Mouse (Mus musculus): Measurements from ENCODE around the gene Oprd1. TPM values are rescaled to one million over a fixed set of nuclear protein-coding genes. Genes with fewer than 3 reads are reported as not detected.
A peak's percentile ranks its signal among the peaks of the same experiment; 100 is the strongest.

Oprd1 gene
- total and polyA plus RNA-seq, 3 experiments, result 0.01 TPM; not detected in 2

DNA sequence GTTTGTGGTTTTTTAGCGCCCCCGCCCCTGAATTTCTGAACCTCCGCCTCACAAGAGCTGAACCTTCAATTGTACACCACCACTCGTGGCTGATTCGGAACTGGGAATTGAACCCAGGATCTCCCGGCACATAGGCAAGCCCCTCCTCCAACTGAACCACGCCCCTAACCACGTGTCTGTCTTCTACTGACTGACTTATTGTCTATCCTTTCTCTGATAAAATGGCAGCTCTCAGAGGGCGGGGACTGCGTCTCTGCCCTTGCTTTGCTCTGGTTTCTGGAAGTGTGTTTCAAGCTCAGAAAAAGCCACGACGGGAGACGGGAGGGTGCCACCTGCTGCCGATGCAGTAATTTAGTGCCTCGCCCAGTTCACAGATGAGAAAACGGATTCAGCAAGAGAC, 10.4 kb downstream of the Oprd1 start:
- Histone ChIP-seq H3K9me3 (replicated peaks; ENCODE audit: insufficient read depth, low read length) (no peaks in the 10 kb centered on the region), H3K4me1 (ENCODE audit: control insufficient read depth in 1 of 2, insufficient read depth in 2 of 2, low read length in 2 of 2) (peaks cover 7 to 9% of the 10 kb centered on the region in 2 experiments; a peak in 3 of 4 replicates), H3K79me2 (ENCODE audit: control insufficient read depth, insufficient read depth, low read length, poor library complexity) (no peaks in the 10 kb centered on the region), H3K36me3 (ENCODE audit: control insufficient read depth in 1 of 2, insufficient read depth in 2 of 2, low read length in 2 of 2) (peaks cover 0 to 2% of the 10 kb centered on the region in 2 experiments; a peak in 1 of 4 replicates), H3K27me3 (ENCODE audit: control insufficient read depth in 1 of 2, insufficient read depth in 2 of 2, low read length in 2 of 2) (peaks cover 0 to 4% of the 10 kb centered on the region in 2 experiments; a peak in 2 of 4 replicates), H3K4me3 (ENCODE audit: control insufficient read depth in 1 of 2, insufficient read depth in 1 of 2, low read depth in 2 of 2, low read length in 2 of 2) (no peak overlapping the region), H3K27ac (ENCODE audit: control insufficient read depth, low read depth, low read length) (no peak overlapping the region), H3K9ac (ENCODE audit: control insufficient read depth, low read depth, low read length, poor library complexity, severe bottlenecking) (no peak overlapping the region)
- peak; percentile 31; the same call in 1 of the 2 replicates for TF ChIP-seq USF1 (IDR thresholded peaks at IDR 0.05; ENCODE audit: low read depth, low read length)
- TF ChIP-seq E2F4 (IDR thresholded peaks at IDR 0.05; ENCODE audit: borderline replicate concordance, low read depth, low read length), result no peak
- no peak for DNase-seq (ENCODE audit: low read depth, low spot score)

- H3K79me2 ChIP-seq (ENCODE audit: control insufficient read depth, insufficient read depth, low read length, poor library complexity), result no peaks in the 10 kb centered on the region
- peaks cover 7 to 9% of the 10 kb centered on the region in 2 experiments; a peak in 3 of 4 replicates for H3K4me1 ChIP-seq (ENCODE audit: control insufficient read depth in 1 of 2, insufficient read depth in 2 of 2, low read length in 2 of 2)
- peaks cover 0 to 2% of the 10 kb centered on the region in 2 experiments; a peak in 1 of 4 replicates for H3K36me3 ChIP-seq (ENCODE audit: control insufficient read depth in 1 of 2, insufficient read depth in 2 of 2, low read length in 2 of 2)
- no peak overlapping the region for H3K4me3 ChIP-seq (ENCODE audit: control insufficient read depth in 1 of 2, insufficient read depth in 1 of 2, low read depth in 2 of 2, low read length in 2 of 2)
- no peaks in the 10 kb centered on the region for H3K9me3 ChIP-seq (replicated peaks; ENCODE audit: insufficient read depth, low read length)
- TF ChIP-seq ETS1 (IDR thresholded peaks at IDR 0.05; ENCODE audit: low read depth, low read length) (no peak), GABPA (IDR thresholded peaks at IDR 0.05; ENCODE audit: low read depth, low read length) (no peak), KAT2A (conservative IDR thresholded peaks at IDR 0.05; ENCODE audit: low read depth, low read length) (no peak), ZMIZ1 (IDR thresholded peaks at IDR 0.05; ENCODE audit: low read depth, low read length) (no peak)
- H3K27me3 ChIP-seq (ENCODE audit: control insufficient read depth in 1 of 2, insufficient read depth in 2 of 2, low read length in 2 of 2), result peaks cover 0 to 4% of the 10 kb centered on the region in 2 experiments; a peak in 2 of 4 replicates
- H3K27ac ChIP-seq (ENCODE audit: control insufficient read depth, low read depth, low read length), result no peak overlapping the region
- H3K9ac ChIP-seq (ENCODE audit: control insufficient read depth, low read depth, low read length, poor library complexity, severe bottlenecking), result no peak overlapping the region
- DNase-seq (ENCODE audit: low read depth, low spot score), result no peak
These were observed 10.9 kb downstream of the Oprd1 start for GRCm38 (mm10) chr4:132133381-132133780.

GRCm38 (mm10) chr4:132132297-132132696, 12.0 kb downstream of the Oprd1 start:
- peaks cover 0 to 4% of the 10 kb centered on the region in 2 experiments; a peak in 2 of 4 replicates for H3K27me3 ChIP-seq (ENCODE audit: control insufficient read depth in 1 of 2, insufficient read depth in 2 of 2, low read length in 2 of 2)
- TF ChIP-seq NELFE (IDR thresholded peaks at IDR 0.05; ENCODE audit: low read depth, low read length) (no peak), HCFC1 (IDR thresholded peaks at IDR 0.05; ENCODE audit: low read depth, low read length) (no peak), E2F4 (IDR thresholded peaks at IDR 0.05; ENCODE audit: borderline replicate concordance, low read depth, low read length) (no peak), MYC (IDR thresholded peaks at IDR 0.05; ENCODE audit: low read depth, low read length) (no peak), GABPA (IDR thresholded peaks at IDR 0.05; ENCODE audit: low read depth, low read length) (no peak), SMC3 (IDR thresholded peaks at IDR 0.05; ENCODE audit: low read depth, low read length) (no peak), POLR2AphosphoS2 (IDR thresholded peaks at IDR 0.05; ENCODE audit: low read length) (no peak), CHD2 (IDR thresholded peaks at IDR 0.05; ENCODE audit: low read length) (no peak), ZKSCAN1 (IDR thresholded peaks at IDR 0.05; ENCODE audit: low read depth, low read length) (no peak), NRF1 (IDR thresholded peaks at IDR 0.05; ENCODE audit: insufficient read depth, low read depth, low read length, poor library complexity, severe bottlenecking) (no peak), ETS1 (IDR thresholded peaks at IDR 0.05; ENCODE audit: low read depth, low read length) (no peak), RAD21 (IDR thresholded peaks at IDR 0.05; ENCODE audit: low read depth, low read length) (no peak), RCOR1 (IDR thresholded peaks at IDR 0.05; ENCODE audit: low read depth, low read length) (no peak), JUND (IDR thresholded peaks at IDR 0.05; ENCODE audit: low read depth, low read length) (no peak), MYB (IDR thresholded peaks at IDR 0.05; ENCODE audit: low read depth, low read length) (no peak), GATA1 (IDR thresholded peaks at IDR 0.05; ENCODE audit: low read depth, low read length) (no peak), TAL1 (IDR thresholded peaks at IDR 0.05; ENCODE audit: low read length) (no peak), USF1 (IDR thresholded peaks at IDR 0.05; ENCODE audit: low read depth, low read length) (no peak), KAT2A (conservative IDR thresholded peaks at IDR 0.05; ENCODE audit: low read depth, low read length) (no peak), MAZ (IDR thresholded peaks at IDR 0.05; ENCODE audit: low read depth, low read length) (no peak)
- peaks cover 0 to 2% of the 10 kb centered on the region in 2 experiments; a peak in 1 of 4 replicates for H3K36me3 ChIP-seq (ENCODE audit: control insufficient read depth in 1 of 2, insufficient read depth in 2 of 2, low read length in 2 of 2)

More at GRCm38 (mm10) chr4:132132297-132132696, 12.0 kb downstream of the Oprd1 start:
- DNase-seq (ENCODE audit: low read depth, low spot score), result no peak
- no peaks in the 10 kb centered on the region for H3K9me3 ChIP-seq (replicated peaks; ENCODE audit: insufficient read depth, low read length)
- no peak overlapping the region for H3K4me3 ChIP-seq (ENCODE audit: control insufficient read depth in 1 of 2, insufficient read depth in 1 of 2, low read depth in 2 of 2, low read length in 2 of 2)
- peaks cover 7 to 9% of the 10 kb centered on the region in 2 experiments; a peak in 3 of 4 replicates for H3K4me1 ChIP-seq (ENCODE audit: control insufficient read depth in 1 of 2, insufficient read depth in 2 of 2, low read length in 2 of 2)
- no peak overlapping the region for H3K27ac ChIP-seq (ENCODE audit: control insufficient read depth, low read depth, low read length)
- H3K9ac ChIP-seq (ENCODE audit: control insufficient read depth, low read depth, low read length, poor library complexity, severe bottlenecking), result no peak overlapping the region
- H3K79me2 ChIP-seq (ENCODE audit: control insufficient read depth, insufficient read depth, low read length, poor library complexity), result no peaks in the 10 kb centered on the region
